Mouse (Mus musculus): ENCODE results near the gene Pdx1.

Gene Pdx1

DNA sequence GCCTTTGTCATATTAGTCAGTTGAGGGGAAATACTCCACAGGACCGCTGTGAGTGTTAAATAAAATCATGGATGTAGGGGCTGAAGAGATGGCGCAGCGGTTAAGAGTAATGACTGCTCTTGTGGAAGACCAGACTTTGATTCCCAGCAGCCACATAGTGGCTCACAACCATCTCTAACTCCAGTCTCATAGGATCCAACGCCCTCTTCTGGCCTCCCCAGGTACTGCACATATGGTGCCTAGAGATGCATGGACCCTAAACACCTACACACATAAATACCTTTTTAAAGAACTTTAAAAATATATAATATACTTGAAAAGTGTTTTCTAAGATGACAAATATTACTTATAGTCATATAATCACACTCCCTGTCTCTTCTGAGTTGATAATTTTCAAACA lies 14.6 kb downstream of the Pdx1 start:
- no peak for DNase-seq (ENCODE audit: low spot score)

DNA sequence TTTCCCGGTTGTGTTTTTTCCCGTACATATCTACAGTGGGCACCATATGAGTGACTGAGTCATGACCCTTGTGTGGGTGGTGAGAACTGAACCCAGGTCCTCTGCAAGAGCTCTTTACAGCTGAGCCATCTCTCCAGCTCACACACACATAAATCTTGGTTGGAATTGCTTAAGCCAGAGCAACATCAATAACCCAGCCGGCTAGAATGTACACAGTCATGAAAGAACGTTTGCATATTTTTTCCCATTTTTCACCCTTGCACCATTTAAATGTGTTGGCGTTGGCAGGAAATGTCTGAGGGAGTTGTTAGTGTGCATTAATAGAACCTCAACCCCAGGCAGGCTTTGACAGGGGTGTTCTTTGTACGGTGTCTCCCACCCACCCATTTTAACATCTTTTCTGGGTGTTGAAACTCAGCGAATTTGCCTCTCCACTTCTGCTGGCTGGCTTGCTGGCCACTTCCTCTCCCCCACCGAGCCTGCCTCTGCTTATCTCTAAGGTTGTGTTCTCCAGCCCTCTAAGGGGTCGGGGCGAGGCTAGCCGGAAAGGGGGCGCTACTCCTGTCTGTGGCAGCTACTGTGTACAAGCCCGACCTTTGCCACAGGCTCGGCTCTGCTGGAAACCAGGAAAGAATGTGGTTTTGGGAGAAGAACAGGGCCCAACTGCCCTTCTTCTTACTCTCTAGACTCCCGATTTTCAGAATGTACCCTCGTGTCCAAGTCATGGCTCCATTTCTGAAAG lies 22.2 kb downstream of the Pdx1 start:
- DNase-seq (ENCODE audit: low spot score) = no peak

DNA sequence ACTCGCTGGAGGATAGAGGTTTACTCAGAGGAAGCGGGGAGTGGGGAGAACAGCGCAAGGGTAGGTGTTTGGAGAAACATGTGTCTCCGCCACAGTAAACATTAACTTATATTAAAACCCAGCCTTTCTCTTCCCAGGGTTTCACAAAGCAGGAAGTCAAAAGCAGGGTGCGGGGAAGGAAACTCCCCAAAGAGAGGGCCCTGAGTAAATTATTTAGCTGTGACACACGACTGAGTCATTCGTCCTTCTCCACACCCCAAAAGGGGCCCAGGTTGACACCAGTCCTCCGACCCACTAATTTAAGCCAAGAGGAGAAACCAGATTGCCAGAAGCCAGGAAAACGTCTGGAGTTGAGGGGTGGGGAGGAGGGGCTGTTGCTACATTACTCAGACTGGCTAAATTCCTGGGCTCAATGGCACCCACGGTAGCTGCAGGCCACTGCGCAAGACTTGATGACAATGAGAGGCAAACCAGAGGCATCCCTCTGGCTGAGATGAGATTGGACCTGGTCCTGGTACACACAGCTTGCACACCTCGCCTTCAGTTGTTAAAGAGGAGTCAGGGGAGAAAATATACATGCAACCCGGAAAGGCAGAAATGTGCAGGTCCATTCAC lies 22.9 kb downstream of the Pdx1 start:
- DNase-seq (ENCODE audit: low spot score) = peak; percentile 36

DNA sequence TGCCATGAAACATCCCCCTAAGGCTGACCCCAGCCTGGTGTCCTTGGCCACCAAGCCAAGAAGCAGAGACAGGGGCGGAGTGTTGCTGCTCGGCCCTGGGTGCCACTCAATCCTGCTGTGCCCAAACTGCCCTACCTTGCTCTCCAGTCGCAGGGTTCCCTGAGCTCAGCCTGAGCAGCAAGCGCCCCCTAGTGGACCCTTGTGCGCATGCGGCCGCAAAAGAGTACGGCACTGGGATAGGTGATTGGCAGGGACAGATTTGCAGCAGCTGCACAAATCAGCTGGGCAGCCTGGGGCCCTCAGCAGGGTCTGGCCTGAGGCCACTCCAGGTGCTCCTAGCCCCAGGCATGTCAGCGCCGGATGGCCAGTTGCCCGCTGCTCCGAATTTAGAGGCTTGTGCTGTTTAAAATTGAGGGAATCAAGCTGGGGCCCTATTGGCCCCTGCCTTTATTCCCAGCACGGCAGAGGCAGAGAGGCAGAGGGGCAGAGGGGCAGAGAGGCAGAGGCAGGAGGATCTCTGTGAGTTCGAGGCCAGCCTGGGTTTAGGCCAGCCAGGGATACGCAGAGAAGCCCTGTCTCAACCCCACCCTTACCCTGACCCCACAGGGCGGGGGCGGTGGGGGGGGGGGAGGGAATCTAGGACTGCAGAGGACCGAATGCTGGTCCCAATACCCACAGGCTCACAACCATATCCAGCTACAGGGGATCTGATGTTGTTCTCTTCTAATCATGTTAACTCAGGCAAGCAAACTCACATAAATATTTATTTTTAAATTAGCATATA lies 23.6 kb downstream of the Pdx1 start:
- DNase-seq (ENCODE audit: low spot score) = peak; percentile 87

DNA sequence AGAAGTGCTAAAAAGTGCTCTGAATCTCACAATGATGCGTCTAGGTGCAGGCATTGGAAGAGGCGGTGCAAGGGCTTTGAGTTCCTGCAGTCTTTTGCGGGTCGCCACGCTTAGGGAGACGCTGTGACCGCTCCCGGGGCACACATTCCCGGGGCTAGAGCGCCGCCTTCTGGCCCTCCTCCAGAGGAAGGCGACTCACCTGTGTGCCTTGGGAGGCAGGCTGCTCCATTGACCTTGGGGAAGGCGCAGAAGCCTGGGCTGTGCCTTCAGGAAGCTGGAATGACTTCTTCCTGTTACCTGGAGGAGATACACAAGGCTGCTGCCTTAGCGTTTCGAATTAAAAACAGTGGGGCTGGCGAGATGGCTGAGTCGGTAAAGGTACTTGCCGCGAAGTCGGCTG lies 24.4 kb downstream of the Pdx1 start:
- DNase-seq (ENCODE audit: low spot score) = peak; percentile 21

DNA sequence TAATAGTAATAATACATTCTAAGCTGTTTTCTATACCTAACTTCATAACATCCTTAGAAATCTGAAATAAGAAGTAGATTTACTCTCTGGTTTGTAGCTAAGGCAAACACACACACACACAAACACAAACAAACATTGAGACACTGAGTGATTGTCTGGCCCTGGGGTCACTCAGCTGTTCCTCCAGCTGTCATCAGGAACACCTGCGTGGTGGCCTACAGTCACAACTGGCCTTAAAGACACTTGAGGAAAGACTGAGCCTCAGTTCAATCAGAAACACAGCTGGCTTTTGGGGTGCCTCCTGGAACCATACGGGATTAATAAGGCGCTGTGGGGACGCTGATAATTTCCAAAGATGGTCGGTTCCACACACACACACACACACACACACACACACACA lies 27.5 kb downstream of the Pdx1 start:
- DNase-seq (ENCODE audit: low spot score) = no peak

DNA sequence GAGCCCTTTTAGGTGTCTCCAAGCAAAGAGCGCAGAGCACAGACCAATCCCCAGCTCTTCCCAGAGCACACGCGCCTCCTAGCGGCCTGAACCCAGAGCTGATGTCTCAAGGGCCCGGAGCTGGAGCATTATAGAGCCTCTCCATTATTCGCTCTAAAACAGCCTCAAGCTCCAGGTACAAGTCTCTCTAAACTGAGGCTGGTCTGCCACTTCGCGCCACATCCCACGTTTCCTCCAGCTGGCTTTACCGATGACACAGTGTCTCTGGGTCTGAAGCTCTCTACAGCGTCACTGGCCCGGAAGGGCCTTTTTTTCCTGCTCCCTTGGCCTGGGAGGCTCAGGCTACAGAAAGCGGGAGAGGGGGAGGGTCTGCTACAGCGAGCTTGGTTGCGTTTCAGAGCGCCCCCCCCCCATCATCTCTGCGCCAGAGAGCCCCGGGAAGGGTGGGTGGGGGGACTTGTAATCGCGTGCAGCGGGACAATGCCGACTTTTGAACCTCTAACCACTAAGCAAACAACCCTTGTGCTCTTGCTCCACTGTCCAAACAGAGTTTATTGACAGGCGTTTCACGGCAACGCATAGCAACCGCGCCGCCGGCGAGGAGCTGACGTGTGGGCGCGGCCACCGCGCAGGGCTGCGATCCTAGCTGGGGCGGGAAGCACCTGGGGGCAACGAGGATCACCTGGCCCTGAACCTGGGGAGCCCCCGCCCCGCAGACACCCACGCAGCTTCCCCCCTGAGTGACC lies 29.7 kb downstream of the Pdx1 start:
- peak; percentile 61 for DNase-seq (ENCODE audit: low spot score)

DNA sequence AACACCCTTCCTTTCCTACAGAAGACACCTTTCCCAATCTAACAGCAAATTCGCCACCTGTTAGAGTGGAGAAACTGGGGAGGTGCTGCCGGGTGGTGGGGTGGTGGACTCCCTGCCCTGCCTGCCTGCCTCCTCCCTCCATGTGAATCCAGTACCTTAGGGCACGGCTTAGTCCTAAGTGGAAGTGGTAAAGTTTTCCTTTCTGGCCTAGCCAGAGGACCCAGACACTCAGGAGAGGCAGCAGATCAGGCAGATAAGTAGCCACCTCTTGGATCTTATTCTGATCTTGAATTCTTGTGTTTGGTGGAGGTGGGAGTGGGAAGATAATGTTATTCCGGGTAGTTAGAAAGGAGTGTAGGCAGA lies 30.2 kb downstream of the Pdx1 start:
- DNase-seq (ENCODE audit: low spot score) = no peak

DNA sequence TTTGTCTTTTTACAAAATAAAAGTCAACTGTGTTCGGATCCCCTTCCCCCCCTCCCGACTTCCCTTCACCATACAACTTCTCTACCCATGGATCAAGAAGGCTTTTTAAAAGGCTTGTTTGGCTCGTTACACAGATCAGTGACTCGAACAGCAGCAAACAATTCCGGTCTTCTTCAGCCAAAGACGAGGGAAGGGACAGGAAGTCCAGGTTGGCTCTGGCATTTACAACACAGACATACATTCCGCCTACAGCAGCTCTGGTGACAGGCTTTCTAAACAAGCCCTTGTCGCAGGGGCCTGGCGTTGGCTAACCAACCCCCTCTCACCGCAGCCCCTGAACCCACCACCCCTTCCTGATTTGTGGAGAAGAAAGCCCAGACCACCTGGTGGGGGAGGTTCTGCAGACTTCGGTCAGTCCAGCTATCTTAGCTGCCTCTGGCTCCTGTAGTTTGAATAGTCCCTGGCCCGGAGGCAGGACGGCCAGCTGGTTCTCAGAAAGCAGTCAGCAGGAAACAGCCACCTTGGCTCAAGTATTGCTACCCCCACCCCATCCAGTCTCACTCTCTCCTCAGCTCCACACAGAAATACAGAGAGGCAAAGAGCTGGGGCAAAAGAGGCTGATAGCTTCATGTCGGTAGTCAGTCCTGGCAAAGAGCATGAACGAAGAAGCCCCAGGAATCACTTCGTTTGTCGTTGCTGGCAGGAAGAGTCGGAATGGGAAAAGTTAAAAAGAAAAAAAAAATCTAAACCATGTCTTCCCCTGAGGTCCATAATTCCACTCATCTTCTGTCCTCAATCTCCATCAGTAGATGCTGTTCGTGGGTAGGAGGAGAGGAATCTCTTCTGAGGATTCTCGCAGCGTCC lies 31.4 kb downstream of the Pdx1 start:
- DNase-seq (ENCODE audit: low spot score) = no peak

DNA sequence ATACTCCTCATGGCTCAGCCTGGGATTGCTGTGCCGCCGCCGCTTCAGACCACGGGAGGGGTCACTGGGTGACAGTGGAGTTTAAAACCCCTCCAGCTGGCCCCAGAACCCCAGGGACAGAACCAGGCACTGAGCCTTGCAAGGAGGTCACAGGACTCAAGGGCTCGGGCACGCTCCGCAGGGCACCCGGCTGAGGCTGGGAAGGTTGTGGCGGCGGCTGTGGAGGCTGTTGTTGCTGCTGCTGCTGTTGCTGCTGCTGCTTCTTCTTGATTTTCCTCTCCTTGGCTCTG lies 32.0 kb downstream of the Pdx1 start:
- no peak for DNase-seq (ENCODE audit: low spot score)

DNA sequence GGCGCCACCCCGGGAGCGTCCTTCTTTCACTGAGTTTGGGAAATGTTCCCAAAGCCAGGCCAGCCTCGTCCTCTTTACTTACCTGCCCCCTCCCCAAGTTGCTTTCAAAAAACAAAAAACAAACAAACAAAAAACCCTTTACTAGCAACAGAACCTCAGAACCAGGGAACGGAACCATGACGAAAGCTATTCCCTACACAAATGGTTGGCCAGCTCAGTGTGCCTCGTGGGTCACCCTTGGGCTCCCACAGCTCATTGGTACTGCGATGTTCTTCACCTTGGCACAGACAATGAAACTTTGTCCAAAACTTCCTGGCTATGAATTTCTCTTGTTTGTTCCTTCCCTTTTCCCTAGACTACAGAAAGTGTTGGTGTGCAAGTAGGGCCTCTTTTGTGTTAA lies 32.4 kb downstream of the Pdx1 start:
- no peak for DNase-seq (ENCODE audit: low spot score)

DNA sequence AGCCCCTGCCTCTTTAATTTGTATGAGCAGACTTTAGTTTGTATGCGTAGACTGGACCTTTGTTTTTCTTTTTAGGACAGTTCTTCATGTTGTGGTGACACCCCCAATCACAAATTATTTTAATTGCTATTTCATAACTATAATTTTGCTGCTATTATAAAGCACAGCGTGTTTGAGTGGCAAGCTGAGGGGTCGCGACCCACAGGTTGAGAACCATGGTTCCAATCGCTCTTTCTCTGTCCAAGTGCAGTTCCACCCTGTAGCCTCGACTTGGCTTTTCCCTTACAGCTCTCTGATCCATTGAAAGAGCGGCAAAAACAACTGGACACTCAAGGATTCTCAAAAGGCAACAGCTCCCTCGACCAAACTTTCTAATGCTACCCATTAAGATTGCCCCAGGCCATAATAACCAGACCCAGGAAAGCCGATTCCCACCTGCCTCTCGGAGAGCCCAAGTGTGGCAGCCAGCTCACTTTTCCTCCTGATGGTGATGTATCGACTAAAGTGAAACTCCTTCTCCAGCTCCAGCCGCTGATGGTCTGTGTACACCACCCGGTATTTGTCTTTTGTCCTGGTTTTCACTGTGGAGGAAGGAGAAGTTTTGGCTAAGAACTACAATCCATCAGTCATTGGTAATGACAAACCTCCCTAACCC lies 33.1 kb downstream of the Pdx1 start:
- DNase-seq (ENCODE audit: low spot score) = no peak

DNA sequence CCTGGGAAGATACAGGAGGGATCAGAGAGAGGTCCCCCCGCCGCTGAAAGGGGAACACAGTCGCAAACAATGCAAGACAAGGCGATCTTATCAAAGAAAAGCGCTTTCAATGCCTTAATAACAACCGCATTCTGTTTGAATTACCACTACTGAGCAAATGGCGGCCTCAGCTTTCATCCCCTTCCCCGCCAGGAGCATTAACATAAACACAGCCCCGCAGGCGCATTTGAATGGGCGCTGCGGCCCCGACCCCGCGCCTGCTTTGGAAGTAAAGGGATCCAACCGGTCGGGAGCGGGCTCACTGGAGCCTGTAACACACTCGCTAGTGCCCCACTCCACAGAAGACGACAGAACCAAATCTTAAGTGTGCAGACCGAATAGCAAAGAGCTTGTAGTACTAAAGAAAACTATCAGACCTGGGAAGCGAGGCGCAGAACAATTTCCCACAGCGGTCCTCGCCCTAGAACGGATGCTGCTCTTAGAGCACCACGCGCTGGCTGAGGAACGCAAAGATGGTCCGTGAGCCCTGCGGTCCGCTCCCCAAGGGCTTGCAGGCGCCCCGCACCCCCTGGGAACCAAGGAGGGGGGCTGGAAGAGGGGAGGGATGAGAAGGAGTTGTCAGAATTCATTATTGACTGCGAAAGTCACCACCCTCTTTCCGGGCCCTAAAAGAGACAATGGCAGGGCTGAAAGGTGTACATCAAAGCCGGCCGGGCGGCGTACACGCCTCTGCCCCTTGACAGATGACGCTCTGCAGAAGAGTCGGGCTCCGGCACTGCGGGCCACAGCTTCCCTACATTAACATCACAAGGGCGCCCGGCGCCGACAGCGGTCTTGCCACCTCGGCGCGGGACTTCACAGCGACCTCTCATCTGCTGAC lies 34.8 kb downstream of the Pdx1 start:
- DNase-seq (ENCODE audit: low spot score) = no peak

DNA sequence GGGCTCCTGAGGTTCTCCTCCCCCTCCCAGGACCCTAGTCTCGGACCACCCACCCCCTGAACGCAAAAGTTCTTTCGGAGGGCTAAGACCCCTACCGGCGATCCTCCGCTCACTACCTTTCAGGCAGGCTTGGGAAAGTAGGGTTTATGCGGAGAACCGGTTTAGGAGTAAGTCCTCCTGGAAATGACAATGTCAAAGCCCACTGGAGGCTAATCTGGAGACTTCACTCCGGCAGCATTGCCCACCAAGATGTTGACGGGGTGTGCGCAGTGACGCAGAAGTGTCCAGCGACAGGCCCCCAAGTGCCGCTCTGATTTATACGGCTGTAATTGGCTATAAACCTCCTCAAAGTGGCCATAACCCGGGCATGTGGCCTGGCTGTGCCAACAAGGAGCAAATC lies 35.4 kb downstream of the Pdx1 start:
- DNase-seq (ENCODE audit: low spot score) = no peak

DNA sequence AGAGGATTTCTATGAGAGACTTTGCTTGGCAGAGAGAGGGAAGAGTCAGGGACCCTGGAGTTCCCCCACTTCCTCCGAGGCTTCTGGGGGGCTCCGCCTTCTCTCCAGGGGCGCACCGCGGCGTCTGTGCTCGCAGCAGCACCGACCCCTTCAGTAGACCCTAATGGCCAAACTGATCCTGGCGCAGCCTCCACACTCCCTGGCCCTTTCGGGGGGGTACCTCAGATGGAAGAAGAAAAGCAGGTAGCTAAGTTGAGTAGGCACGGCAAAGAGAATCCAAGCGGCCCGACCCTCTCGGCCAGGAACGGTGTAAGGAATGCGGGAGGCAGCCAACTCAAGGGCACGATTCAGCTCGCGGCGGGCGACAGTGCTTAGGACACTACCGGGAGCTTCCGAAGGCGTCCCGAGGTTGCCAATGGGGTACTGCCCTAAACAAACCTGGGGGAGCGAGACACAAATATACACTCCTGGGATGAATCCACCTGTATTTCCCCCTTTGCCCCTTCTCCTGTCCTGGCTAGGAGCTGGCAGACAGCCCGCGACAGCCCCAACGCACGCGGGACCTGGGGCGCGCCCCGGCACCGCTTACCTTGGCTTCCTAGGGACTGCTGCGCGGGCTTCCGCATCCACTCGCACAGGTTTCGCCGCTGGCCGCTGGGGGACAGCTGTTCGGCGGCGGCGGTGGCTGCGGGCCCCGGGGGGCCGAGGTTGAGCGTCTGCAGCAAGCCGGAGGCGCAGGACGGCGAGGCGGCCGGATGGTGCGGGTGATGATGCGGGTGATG lies 36.3 kb downstream of the Pdx1 start:
- DNase-seq (ENCODE audit: low spot score) = no peak

DNA sequence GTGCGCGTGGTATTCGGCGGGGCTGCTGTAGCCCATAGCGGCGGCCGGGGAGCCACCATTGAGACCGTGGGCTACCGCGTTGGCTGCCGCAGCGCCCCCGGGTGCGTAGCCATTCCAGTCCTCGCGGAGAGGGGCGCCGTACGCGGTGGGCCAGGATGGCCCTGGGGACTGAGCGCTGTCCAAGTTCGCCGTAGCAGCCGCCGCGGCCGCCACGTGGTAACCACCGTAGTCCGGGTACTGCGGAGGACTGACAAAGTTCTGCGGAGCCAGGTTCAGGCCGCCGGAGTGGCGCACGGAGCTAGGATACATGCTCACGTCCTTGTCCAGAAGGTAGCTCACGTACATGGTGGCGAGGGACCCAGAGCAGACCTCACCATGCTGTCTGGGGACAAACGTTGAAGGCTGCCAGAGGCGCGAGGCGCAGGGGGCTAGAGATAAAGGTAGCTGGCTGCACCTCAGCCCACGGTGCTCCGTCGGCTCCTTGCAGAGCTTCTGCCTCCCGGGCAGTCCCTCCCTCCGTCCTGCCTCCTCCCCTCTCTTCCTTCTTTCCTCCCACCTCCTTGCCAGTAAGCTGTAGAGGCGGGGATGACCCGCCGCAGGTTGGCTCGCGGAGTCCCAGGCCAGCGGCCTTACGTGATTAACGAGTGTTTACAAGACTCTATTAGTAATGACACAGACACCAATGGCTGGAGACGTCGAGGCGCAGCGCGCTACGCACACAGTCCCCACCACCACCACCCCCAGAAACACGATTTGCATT lies 37.1 kb downstream of the Pdx1 start, which contains the start of gene Cdx2:
Gene Cdx2 (minus strand): TSS at position 633 of the 760 bp plus-strand sequence.
- no peak for DNase-seq (ENCODE audit: low spot score)

DNA sequence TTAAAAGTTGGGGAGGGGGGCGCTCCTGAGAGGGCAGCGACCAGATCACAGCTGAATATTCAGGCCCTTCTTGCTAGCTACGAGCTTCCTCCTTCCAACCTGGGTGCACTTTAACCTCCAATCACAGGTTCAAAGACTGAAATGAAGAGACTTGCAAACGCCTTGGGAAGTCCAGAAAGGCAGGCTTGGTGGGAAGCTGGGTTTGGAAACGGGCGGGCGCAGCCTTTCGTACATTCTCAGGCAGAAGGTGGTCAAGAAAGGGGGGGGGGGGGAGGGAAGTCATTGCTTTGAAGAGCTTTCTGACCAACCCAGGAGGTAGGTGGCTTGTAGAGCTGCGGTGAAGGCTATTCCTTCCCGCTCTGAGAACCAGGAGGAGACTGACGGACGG lies 37.6 kb downstream of the Pdx1 start:
- DNase-seq (ENCODE audit: low spot score) = no peak

DNA sequence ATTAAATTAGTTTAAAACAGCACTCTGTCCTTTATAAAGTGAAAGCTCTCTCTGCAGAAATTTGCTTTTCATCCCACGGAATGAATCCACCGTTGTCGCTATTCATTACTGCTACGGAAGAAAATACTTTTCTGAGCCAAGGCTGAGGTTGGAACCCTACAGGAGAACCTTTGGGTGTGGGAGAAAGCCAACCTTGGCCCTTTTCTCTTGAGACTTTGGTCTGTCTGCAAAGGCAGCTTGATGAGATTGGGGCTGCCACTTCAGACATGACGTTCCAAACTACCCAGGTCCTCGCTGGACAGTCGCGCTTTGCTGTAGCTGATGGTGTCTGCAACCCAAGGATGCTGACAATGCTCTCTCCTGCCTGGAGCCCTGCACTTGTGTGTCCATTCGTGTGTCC lies 38.7 kb downstream of the Pdx1 start:
- DNase-seq (ENCODE audit: low spot score) = no peak

DNA sequence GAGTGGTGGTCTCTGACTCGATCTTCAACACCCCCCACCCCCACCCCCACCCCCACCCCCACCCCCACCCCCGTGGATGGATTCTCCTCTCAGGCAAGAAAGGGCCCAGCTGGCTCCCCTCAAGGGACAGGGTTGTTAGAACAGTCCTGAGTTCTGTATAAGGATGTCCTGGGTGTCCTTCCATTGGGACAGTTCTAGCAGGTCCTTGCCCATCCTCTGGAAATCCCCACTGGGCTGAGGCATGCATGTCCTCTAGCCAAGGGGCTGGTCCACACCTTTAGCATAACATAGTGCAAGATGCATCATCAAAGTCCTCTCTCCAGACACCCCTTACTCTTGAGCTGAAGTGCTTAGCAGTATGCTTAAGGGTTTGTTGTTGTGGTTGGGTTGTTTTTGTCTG lies 40.0 kb downstream of the Pdx1 start:
- DNase-seq (ENCODE audit: low spot score) = no peak

All from MN1 (cell line).